Mouse (Mus musculus) C2C12 (cell line): ENCODE measurements around the gene Ssbp3.

Source experiments
- CEBPB ChIP-seq: IDR thresholded peaks from one replicate; pipeline ENCODE4 v1.6.1; 2011; ENCODE audit warnings: low read depth, mild to moderate bottlenecking, control low read depth, moderate library complexity
- CTCF ChIP-seq: IDR thresholded peaks from one replicate; pipeline ENCODE4 v1.5.1; 2011; ENCODE audit not compliant: control insufficient read depth, insufficient read depth, insufficient read length
- FOSL1 ChIP-seq: IDR thresholded peaks from one replicate; pipeline ENCODE4 v1.8.0; 2011; ENCODE audit warnings: mild to moderate bottlenecking, low read length; ENCODE audit not compliant: poor library complexity, insufficient read depth, severe bottlenecking
- MAX ChIP-seq: IDR thresholded peaks from one replicate; pipeline ENCODE4 v1.6.1; 2011; ENCODE audit warnings: mild to moderate bottlenecking, control low read depth
- MYOD1 ChIP-seq: IDR thresholded peaks from one replicate; pipeline ENCODE4 v1.6.1; 2011; ENCODE audit warnings: low read depth; ENCODE audit not compliant: control insufficient read depth, insufficient read length
- USF1 ChIP-seq: IDR thresholded peaks from one replicate; pipeline ENCODE4 v1.6.1; 2011; ENCODE audit warnings: low read depth, mild to moderate bottlenecking, control low read depth, moderate library complexity

- TF ChIP-seq CTCF (no peak), MYOD1 (no peak), MAX (no peak), USF1 (no peak), FOSL1 (no peak), CEBPB (no peak)
Observed at GRCm38 (mm10) chr4:106862767-106863370, 47.6 kb upstream of the Ssbp3 start.
